Mouse (Mus musculus) thymus, postnatal 25 days (tissue): ENCODE data around the gene Lamb3.

Experiments used
- DNase-seq: peaks from one replicate; pipeline ENCODE4 v3.0.0; 2022

The Lamb3 gene

DNA sequence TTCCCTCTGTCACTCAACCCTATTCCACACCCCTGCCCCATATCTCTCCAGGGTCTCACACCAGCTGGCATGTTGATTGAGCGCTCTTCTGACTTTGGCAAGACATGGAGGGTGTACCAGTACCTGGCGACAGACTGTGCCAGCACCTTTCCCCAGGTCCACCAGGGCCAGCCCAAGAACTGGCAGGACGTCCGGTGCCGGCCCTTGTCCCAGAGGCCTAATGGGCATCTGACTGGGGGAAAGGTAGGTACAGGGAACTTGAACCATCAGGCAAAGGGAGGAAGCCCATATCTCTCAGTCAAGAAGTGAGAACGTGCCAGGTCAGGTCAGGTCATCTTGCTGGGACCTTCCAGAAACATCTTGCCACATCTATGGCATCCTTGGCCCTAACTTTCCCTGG lies 116.2 kb downstream of the Lamb3 start:
- DNase-seq, result no peak

DNA sequence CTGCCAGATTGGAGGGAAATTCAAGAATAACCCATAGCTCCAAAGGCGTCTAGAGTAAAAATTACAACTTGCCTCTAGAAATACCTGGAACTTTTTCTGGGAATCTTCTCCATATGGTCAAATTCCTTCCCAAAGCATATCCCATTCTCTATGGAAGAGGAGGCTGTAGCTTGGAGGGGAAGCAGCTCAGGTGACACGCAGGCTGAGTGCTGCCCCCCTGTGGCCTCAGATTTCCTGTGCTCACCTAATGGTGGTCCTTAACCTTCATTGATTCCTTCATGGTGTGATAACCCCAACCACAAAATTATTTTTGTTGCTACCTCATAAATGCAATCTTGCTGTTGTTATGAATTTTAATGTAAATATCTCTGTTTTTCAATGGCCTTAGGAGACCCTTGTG lies 116.7 kb downstream of the Lamb3 start:
- peak; percentile 74 for DNase-seq

DNA sequence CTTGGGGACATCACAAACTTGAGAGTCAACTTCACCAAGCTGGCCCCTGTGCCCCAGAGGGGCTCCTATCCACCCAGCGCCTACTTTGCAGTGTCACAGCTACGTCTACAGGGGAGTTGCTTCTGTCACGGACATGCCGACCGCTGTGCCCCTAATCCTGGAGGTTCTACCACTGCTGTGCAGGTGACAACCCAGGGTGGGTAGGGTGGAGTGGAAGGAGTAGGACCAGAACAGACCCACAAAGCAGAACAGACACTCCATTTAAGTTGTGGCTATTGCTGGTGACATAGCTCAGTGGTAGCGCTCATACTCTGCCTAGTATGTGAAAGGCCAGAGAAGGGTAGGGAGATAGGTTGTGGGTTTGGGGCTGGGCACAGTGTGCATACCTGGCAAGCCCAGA lies 118.4 kb downstream of the Lamb3 start:
- no peak for DNase-seq

DNA sequence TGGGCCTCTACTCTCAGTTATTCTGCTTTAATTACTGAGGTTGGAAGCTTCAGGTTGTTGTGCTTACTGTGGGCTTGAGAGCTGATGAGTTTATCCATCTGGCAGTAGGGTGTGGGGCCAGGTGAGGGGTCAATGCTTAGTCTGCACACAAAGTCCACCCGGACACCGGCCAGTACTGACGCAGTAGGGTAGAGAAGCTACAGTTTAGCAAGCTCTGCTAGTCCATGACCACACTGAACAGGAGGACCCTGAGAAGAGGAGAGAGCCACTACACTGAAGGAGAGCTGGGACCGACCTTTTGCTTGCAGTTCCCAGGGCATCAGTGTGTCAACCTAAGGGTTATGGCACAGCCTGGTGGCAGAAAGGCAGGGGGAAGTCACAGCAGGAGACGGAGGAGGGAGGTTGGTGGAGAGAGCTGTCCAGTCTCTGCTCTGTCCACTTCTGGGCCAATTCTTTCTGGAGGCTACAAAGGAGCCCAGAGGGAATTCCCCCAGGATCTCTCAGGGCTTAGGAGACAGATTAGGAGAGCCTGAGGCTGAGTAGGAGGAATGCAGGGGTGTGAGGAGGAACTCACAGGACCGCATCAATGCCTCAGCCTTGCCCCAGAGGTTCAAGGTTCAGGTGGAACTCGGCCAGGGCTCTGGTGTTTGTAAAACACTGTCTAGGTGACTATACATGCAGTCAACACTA lies 119.1 kb downstream of the Lamb3 start:
- DNase-seq, result no peak

DNA sequence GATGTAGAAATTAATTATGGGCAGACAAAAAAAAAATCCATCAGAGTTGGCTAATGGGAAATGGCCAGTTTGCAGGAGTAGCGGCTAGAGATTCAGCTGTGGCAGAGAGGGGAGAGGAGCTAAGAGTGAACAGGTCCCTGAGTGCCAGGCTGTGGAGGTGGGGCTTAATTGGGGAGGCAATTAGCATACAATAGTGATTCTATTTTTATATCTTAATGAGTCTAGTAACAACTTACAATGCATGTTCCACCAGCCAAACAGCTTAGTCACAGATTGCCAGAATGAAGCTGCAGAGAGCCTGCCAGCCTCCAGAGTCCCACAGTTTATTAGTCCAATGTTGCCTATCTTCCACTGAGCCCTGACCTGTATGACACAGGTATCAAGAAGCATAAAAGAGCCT lies 119.7 kb downstream of the Lamb3 start:
- DNase-seq, result no peak

DNA sequence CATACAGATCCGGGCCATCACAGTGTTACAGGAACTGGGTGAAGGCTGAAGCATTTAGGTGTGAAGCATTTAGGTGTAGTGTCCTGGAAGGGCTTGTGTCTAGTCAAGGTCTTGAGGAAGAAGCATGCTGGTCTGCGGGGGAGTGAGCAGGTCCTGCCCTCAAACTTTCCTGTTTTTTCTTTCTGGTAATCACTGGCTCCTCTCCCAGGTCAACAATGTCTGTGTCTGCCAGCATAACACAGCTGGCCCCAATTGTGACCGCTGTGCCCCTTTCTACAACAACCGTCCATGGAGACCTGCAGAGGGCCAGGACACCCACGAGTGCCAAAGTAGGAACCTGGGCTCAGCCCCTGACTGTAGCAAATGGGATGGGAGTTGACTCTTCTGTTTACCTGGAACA lies 120.2 kb downstream of the Lamb3 start:
- DNase-seq, result no peak

DNA sequence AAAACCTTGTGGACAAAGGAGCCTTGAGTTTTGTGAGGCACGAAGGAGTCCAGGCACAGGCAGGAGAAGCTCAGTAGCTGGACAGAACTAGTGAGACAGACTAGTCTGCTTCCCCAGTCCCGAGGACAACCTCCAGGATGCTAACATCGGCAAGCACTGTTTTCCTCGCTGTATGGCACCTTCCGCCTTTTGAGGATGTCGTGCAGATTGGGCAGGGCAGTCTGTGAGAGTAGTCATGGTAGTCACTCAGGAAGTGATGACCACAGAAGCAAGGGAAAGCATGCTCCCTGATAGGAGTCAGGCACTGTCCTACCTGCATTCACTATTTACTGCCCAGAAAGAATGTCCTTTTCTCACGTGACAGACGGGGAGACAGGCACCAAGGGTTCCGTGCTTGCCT lies 122.1 kb downstream of the Lamb3 start:
- DNase-seq, result no peak

DNA sequence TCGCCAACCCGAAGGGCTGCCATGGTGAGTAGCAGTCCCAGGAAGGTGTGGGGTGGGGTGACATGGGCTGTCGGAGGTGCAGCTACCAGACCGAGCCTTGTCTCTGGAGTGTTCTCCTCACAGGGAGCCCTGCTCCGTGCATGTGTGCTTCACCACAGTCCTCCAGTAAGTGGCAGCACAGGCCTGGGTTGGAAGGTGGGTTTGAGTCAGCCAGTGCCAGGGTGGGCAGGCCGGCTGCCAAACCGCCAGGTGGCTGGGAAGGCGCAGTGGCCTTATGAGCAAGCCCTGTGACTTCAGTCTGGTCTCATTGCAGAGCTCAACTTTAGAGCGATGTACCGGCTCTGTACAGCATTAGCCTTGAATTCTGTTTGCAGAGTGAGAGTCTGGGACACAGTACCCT lies 122.7 kb downstream of the Lamb3 start:
- peak; percentile 93 for DNase-seq

DNA sequence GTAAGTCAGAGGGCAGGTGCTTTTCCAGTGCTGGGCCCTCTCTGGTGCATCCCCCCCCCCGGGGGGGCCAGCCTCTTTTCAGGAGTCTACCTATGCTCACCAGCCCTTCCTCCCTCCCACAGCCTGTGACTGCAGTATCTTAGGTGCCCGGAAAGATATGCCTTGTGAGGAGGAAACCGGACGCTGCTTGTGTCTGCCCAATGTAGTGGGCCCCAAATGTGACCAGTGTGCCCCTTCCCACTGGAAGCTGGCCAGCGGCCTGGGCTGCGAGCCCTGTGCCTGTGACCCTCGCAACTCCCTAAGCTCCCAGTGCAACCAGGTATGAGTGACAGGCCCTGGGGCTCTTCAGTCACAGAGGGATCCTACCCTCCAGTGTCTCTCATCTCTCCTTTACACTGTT lies 123.1 kb downstream of the Lamb3 start:
- no peak for DNase-seq

DNA sequence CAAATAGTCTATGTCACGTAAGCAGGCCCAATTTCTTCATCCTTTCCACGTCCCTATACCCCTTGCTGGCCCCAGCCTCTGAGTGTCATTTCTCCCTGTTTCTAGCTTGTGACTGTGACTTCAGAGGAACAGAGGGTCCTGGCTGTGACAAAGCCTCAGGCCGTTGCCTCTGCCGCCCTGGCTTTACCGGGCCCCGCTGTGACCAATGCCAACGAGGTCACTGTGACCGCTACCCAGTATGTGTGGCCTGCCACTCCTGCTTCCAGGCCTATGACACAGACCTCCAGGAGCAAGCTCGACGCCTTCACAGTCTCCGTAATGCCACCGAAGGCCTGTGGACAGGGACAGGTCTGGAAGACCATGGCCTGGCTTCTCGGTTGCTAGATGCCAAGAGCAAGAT lies 124.5 kb downstream of the Lamb3 start:
- no peak for DNase-seq

DNA sequence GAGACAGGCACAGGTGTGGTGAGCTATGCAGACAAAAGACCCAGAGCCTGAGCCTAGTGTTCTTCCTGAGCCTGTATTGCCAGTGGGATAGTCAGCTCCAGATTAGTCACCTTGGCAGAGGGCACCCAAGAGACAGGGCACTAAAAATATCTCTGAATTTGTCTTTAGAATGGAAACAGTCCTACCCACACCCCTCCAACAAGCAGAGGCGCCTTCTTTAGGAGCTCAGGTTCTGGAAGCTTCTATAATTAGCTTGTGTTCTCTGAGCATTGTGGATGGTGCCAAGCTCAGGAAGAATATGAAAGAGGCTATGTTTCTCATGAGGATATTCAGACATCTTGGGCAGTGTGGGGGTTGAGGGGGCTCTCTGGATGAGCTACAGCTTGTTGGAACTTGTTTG lies 125.2 kb downstream of the Lamb3 start:
- no peak for DNase-seq

DNA sequence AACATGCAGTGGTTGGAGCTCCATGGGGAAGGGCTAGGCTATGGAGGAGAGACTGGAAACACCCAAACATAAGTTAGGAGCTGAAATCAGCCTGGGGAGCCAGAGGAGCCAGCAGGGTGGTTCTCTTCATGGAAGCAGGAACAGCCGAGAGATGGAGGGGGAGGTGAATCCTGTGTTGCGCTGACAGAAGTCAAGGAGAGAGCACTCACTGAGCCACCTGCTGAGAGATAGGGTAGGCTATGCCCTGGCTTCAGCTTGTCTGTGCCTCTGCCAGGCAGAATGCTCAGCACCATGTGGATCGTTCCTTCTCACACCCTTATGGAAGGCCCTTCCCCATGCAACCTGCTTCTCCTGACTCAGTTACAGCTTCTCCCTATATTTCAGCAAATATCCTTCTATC lies 126.3 kb downstream of the Lamb3 start:
- no peak for DNase-seq

DNA sequence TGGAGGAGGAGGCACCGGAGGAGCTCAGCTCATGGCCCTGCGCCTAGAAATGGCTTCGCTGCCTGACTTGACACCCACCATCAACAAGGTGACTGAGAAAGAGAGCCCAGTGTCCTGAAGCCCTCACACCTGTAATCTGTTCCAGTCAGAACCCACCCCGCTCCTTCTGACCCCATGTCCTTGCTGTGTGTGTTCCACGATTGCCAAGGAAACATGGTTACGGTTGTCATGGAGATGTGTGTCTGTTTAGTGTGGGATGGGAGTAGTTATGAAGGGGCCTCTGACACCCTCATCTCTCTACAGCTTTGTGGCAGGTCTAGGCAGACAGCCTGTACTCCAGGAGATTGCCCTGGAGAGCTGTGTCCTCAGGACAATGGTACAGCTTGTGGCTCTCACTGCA lies 127.0 kb downstream of the Lamb3 start:
- DNase-seq, result no peak

DNA sequence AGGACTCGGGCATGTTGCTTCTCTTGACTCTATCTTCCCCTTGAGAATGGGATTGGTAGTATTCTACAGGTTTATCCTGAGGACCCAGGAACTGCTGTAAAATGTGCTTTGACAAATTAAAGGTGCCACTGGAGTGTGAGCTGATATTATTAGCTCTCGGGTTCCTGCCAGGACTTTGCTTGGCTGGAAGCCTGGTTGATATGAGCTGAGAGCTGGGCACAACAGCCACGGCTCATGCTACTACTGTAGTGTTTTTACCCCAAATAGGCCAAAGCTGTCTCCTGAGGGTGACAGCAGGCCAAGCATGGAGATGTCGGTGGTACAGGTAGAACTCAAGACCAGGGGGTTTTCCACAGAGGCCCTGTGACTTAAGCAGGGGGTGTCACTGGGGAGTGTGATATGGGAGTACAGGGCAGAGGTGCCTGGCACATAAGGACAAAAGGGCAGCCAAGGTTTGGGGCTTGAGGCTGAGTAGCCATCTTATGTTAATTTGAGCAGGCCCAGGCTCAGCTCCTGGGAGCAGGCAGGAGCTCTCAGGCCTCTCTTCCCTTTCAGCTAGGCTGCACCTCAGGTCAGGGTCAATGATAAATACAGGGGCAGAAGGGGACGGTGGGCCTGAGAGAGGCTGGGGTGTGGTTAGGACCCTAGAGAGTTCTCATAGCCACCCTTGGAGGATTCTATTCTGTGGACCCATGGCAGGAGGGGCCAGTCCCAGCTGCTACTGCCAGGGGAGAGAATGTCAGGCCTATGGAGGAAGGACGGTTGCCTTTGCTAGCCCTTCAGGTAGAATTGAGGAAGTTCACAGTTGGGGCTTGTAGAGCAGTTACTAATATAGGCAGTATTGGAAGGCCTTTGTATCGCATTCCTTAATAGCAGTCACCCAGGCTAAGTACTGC lies 128.9 kb downstream of the Lamb3 start:
- no peak for DNase-seq

DNA sequence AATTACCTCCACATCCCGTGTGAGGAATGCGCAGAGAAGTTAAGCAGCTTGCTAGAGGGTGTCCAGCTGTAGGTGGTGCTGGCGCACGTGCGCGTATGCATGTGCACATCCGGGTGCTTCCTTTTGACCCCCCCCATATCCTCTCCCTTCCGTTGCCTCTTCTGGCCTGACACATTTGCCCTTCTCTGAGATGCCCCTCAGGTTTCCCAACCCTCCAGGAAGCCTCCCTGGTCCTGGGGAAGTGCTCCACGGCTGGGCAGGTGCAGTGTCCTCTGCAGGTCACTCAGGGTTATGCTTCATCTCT lies 129.5 kb downstream of the Lamb3 start:
- DNase-seq, result peak; percentile 80

DNA sequence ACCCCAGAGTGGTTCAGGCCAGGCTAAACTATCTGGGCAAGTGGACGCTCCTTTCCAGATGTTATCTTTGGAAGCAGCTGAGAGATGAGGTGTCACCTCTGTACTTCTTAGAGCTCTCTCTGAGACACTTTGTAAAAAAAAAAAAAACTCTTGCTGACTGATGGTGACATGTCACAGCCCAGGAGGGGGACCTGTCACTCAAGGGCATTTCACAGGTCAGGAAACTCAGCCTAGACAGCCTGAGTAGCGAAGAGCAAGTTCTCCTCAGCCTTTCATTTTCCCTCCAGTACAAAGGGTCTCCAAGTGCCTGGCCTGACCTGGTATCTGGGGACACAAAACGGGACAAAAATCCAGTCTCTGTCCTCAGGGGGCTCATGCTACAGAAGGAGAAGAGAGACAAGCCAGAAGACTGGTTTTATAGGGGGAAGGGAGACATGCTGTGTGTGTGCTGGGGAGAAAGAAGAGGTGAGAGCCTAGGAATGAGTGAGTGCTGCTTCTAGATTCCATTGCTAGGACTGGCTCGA lies 130.3 kb downstream of the Lamb3 start:
- peak; percentile 59 for DNase-seq

DNA sequence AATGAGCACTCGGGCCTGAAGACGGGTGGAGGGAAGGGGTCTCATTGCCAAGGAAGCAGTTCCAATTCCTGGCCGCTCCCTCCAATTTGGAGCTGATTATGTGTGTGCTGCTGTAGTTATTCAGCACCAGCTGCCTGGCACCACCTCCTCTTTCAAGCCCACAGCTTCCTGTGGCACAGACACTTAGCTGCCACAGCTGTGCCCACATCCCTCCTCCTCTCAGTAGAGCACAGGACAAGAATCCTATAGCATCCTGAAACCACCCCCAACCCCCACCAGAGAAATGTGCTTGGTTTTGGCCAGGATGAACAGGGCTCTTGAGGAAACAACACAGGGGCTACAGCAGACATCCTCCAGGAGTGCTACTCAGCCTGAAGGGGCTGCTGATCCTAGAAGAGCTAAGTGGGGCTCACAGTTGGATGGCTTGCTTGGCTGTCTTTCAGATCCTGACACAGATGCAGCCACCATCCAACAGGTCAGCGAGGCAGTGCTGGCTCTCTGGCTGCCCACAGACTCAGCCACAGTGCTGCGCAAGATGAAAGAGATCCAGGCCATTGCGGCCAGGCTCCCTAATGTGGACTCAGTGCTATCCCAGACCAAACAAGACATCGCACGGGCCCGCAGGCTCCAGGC lies 131.0 kb downstream of the Lamb3 start:
- peak; percentile 84 for DNase-seq

DNA sequence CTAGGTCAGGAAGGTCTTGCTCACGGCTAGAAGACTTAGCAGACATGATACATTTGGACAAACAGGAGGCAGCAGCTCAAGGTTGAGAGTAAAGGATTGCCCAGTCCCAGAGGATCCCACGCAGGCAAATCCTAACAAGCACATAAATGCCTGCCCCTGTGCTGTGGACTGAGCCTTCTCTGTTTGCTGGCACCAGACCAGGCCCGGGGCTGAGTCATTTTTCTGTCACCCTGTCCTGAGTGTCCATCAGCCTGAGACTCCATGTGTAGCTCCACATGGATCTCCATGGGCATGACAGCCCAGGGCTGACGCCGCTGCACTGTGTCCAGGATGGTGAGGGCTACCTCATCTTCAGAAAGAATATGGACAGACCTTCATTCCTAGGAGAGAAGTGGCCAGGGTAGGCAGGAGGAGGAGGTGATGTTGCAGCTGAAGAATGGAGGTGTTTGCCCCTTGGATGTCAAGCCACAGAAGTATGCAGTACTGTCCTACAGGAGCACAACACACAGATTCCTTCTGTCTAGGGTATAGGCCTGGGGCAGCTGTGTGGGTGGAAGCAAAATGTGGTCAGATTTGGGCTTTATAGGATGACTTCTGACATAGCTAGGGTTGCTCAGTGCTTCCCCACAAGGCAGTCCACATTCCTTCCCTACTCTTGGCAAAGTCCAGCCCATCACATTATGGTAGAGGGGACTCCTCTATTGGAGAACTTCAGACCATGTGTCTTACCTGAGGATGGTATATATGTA lies 134.9 kb downstream of the Lamb3 start:
- no peak for DNase-seq

DNA sequence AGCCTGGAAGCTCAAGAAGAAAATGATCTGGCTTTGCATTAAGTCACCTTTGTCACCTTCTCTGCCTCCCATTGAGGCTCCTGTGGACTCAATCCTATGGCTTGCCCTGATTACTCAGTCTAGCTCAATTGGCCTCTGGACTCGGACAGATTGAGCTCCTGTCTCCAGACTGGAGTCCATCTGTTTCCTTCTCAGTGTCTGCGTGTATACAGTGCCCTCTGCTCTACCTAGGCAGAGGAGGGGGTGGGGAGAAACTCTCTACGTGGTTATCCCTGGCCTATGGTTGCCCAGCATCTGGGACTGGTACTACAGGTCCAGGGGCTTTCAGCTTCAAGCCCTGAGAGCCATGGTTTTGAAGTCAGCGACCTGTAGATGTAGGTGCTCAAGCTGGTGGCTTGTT lies 136.4 kb downstream of the Lamb3 start:
- DNase-seq, result no peak

DNA sequence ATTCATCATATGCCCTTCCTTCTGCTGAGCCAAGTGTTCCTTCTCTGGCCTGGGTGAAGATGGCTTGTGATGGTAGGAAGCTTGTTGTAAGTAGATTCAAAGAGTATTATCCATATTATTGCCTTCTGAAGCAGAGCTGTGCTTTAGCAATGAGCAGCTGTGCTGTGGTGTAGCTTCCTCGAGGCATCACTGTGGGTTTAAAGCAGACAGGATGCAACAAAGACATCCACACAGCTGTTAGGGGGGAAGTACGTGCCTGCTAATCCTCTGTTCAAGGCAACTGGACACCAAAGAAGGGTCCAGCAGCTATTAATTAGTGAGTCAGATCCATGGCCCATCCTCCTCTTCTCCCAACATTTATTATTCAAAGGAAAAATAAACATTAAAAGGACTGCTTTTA lies 137.5 kb downstream of the Lamb3 start:
- peak; percentile 53 for DNase-seq

DNA sequence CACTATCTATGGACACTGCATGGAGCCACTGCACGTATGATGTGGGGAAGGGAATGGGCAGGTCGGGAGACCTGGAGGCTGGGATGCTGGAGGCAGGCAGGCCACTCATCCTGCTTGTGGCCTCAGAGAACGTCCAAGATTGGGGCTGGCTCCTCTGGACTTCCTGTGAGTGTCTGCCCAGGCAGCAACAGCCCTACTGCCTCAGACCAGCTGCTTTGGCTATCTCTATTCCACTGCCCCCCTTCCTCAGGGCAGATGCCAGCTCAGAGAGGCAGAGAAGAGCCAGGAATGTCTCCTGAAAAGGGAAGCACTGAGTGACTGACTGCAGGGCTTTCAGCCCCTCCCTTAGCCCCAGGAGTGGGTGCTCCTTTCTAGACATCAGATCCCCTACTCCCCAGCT lies 139.4 kb downstream of the Lamb3 start:
- no peak for DNase-seq

DNA sequence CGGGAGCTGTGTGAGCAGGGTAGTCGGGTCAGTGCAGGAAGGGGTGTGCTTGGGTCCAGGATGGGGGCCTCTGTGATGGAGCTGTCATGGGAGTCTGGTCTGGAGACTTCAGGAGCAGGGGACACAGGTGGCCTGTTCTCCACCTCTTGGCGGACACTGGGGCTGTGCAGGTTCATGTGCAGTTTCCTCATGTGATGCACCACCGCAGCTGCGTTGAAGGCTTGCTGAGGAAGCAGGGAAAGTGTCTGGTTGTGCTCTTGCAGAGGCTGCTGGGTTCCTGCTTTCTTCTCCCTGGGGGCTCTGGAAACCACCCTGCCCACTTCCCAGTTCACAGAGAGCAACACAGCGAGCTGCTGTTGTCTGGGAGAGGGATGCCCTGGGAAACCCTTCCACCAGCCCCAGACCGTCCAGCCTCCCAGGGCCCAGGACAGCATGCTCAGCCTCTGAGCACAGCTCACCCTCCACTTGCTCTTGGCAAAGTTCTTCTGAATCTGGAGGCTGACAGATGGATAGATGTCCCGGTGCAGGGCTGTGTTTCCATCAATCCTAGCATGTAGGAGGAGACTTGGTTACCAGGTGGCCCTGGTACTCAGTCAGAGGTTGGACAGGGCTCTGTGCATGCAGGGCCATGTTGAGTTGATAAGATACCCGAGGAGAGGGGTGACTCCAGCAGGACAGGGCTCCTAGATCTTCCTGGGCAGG lies 140.9 kb downstream of the Lamb3 start:
- no peak for DNase-seq
